ENCODE assay signal across 7 mouse cellular contexts in genomic region chr15:89175411-89176155, GRCm38 (mm10). TPM values are rescaled to one million over a fixed set of nuclear protein-coding genes. Genes with fewer than 3 reads are reported as not detected.
A peak's percentile ranks its signal among the peaks of the same experiment; 100 is the strongest.
DNase-seq lines count a peak whose midpoint lies in the region; ATAC-seq and TF ChIP-seq lines count a peak whose summit lies in the region.

No protein-coding gene starts in this region.

- peak overlapping the region; percentile 41 for H3K27ac ChIP-seq in heart, embryonic 16.5 days (ENCODE audit: low read length)
- peak overlapping the region; percentile 77 for H3K27ac ChIP-seq in lung, postnatal 0 days (ENCODE audit: low read length)
- H3K27ac ChIP-seq in forebrain, embryonic 15.5 days (replicated peaks) = peak overlapping the region; percentile 90; the same call in 1 of the 2 replicates
- peak overlapping the region; percentile 54 for H3K27ac ChIP-seq in stomach, embryonic 16.5 days (ENCODE audit: low read length)

- no peak for ATAC-seq in heart, embryonic 16.5 days (replicated peaks; ENCODE audit: extremely low read depth, insufficient read depth, low FRiP score)
- no peak for ATAC-seq in lung, postnatal 0 days
- ATAC-seq in forebrain, embryonic 15.5 days (replicated peaks) = no peak
- no peak for ATAC-seq in stomach, embryonic 16.5 days (ENCODE audit: insufficient read depth, low FRiP score)

- no peaks in the 10 kb centered on the region for H3K36me3 ChIP-seq in heart, embryonic 16.5 days (ENCODE audit: control insufficient read depth, insufficient read depth)
- no peaks in the 10 kb centered on the region for H3K36me3 ChIP-seq in lung, postnatal 0 days (ENCODE audit: insufficient read depth, low read length)
- no peaks in the 10 kb centered on the region for H3K36me3 ChIP-seq in forebrain, embryonic 15.5 days
- no peaks in the 10 kb centered on the region for H3K36me3 ChIP-seq in stomach, embryonic 16.5 days (ENCODE audit: control insufficient read depth, insufficient read depth, low read length)

- H3K27me3 ChIP-seq in heart, embryonic 16.5 days (ENCODE audit: control insufficient read depth, insufficient read depth, low read length) = no peaks in the 10 kb centered on the region
- H3K27me3 ChIP-seq in lung, postnatal 0 days (replicated peaks; ENCODE audit: insufficient read depth, low read length) = no peaks in the 10 kb centered on the region
- no peaks in the 10 kb centered on the region for H3K27me3 ChIP-seq in forebrain, embryonic 15.5 days
- no peaks in the 10 kb centered on the region for H3K27me3 ChIP-seq in stomach, embryonic 16.5 days (ENCODE audit: control insufficient read depth, insufficient read depth, low read length)

- 54% methylated on average over 13 of the region's 13 CpGs for WGBS in heart, embryonic 16.5 days
- WGBS in lung, postnatal 0 days = 35% methylated on average over 13 of the region's 13 CpGs
- 39% methylated on average over 13 of the region's 13 CpGs for WGBS in lung, adult 2 months
- WGBS in forebrain, embryonic 15.5 days = 60% methylated on average over 13 of the region's 13 CpGs
- 61% methylated on average over 13 of the region's 13 CpGs for WGBS in stomach, embryonic 16.5 days

- no peaks in the 10 kb centered on the region for H3K9me3 ChIP-seq in heart, embryonic 16.5 days (replicated peaks; ENCODE audit: control insufficient read depth, low read length)
- H3K9me3 ChIP-seq in lung, postnatal 0 days (ENCODE audit: low read length) = no peaks in the 10 kb centered on the region
- H3K9me3 ChIP-seq in forebrain, embryonic 15.5 days = no peaks in the 10 kb centered on the region
- no peaks in the 10 kb centered on the region for H3K9me3 ChIP-seq in stomach, embryonic 16.5 days (replicated peaks; ENCODE audit: control insufficient read depth, low read length)

- no peak for DNase-seq in heart, adult 9 months (ENCODE audit: low spot score in 2 of 2)
- DNase-seq in lung, postnatal 0 days (ENCODE audit: low spot score) = peak; percentile 66
- no peak for DNase-seq in lung, adult 2 months
- no peak for DNase-seq in B cell, adult 2 months

- H3K4me2 ChIP-seq in heart, embryonic 16.5 days (ENCODE audit: low read depth, low read length) = no peak overlapping the region
- H3K4me2 ChIP-seq in lung, postnatal 0 days (replicated peaks; ENCODE audit: low read depth, low read length) = no peak overlapping the region
- H3K4me2 ChIP-seq in forebrain, embryonic 15.5 days (replicated peaks) = peak overlapping the region; percentile 98; the same call in 1 of the 2 replicates
- H3K4me2 ChIP-seq in stomach, embryonic 16.5 days (ENCODE audit: low read depth, low read length) = peak overlapping the region; percentile 90; the same call in 1 of the 2 replicates

- H3K4me3 ChIP-seq in heart, embryonic 16.5 days (ENCODE audit: low read length) = no peak overlapping the region
- H3K4me3 ChIP-seq in lung, postnatal 0 days (ENCODE audit: low read depth, low read length) = no peak overlapping the region
- H3K4me3 ChIP-seq in lung, adult 2 months (replicated peaks; ENCODE audit: extremely low read depth, low read depth, low read length) = no peak overlapping the region
- no peak overlapping the region for H3K4me3 ChIP-seq in forebrain, embryonic 15.5 days
- no peak overlapping the region for H3K4me3 ChIP-seq in stomach, embryonic 16.5 days (replicated peaks; ENCODE audit: low read length)

- TF ChIP-seq CTCF in lung, postnatal 0 days (IDR thresholded peaks at IDR 0.05) = no peak
- no peak for TF ChIP-seq CTCF in lung, adult 2 months (IDR thresholded peaks at IDR 0.05; ENCODE audit: insufficient read depth, low read length)

- 0 out of 2 replicates have a peak overlapping the region, but pooled peaks have one; percentile 32 for H3K9ac ChIP-seq in heart, embryonic 16.5 days (ENCODE audit: low read length)
- H3K9ac ChIP-seq in lung, postnatal 0 days (replicated peaks; ENCODE audit: low read depth) = no peak overlapping the region
- no peak overlapping the region for H3K9ac ChIP-seq in forebrain, embryonic 15.5 days (replicated peaks)
- 0 out of 2 replicates have a peak overlapping the region, but pooled peaks have one; percentile 22 for H3K9ac ChIP-seq in stomach, embryonic 16.5 days (ENCODE audit: low read length)

- peaks cover 85% of the 10 kb centered on the region for H3K4me1 ChIP-seq in heart, embryonic 16.5 days (ENCODE audit: control insufficient read depth, insufficient read depth, low read length)
- H3K4me1 ChIP-seq in lung, postnatal 0 days (ENCODE audit: insufficient read depth, low read depth, low read length) = peaks cover 66% of the 10 kb centered on the region
- peaks cover 30% of the 10 kb centered on the region for H3K4me1 ChIP-seq in lung, adult 2 months (ENCODE audit: control insufficient read depth, insufficient read depth, low read length)
- peaks cover 89% of the 10 kb centered on the region for H3K4me1 ChIP-seq in forebrain, embryonic 15.5 days
- H3K4me1 ChIP-seq in stomach, embryonic 16.5 days (ENCODE audit: control insufficient read depth, insufficient read depth, low read length) = peaks cover 70% of the 10 kb centered on the region

- TF ChIP-seq POLR2A in lung, adult 2 months (IDR thresholded peaks at IDR 0.05; ENCODE audit: borderline replicate concordance, extremely low read depth, low read depth, low read length) = no peak

- no peak for TF ChIP-seq EP300 in lung, postnatal 0 days (IDR thresholded peaks at IDR 0.05)

RNA-seq across cellular contexts. Expression of gene Plxnb2, which starts 5.0 kb away (rescaled TPM):
- 91.8 and 104 TPM in 2 replicates for polyA plus RNA-seq in heart, embryonic 16.5 days (2015; fragmentation: Nextera tagmentation; extraction: Ambion mirVana)
- 73.1 and 104 TPM in 2 replicates for polyA plus RNA-seq in lung, postnatal 0 days (2015; fragmentation: Nextera tagmentation; extraction: Ambion mirVana)
- 204 and 210 TPM in 2 replicates for polyA plus RNA-seq in lung, adult 2 months (2012; rRNA removed)
- 113 and 118 TPM in 2 replicates for polyA plus RNA-seq in forebrain, embryonic 15.5 days (2015; fragmentation: Nextera tagmentation; extraction: Ambion mirVana)
- 153 and 178 TPM in 2 replicates for polyA plus RNA-seq in stomach, embryonic 16.5 days (2015; fragmentation: Nextera tagmentation; extraction: Ambion mirVana)

RNA-seq across cellular contexts. Expression of gene Dennd6b, which starts 20.7 kb away (rescaled TPM):
- 18.9 and 19.0 TPM in 2 replicates for polyA plus RNA-seq in heart, embryonic 16.5 days (2015; fragmentation: Nextera tagmentation; extraction: Ambion mirVana)
- polyA plus RNA-seq in lung, postnatal 0 days (2015; fragmentation: Nextera tagmentation; extraction: Ambion mirVana) = 4.4 and 5.0 TPM in 2 replicates
- 15.6 and 17.2 TPM in 2 replicates for polyA plus RNA-seq in lung, adult 2 months (2012; rRNA removed)
- polyA plus RNA-seq in forebrain, embryonic 15.5 days (2015; fragmentation: Nextera tagmentation; extraction: Ambion mirVana) = 58.5 and 62.2 TPM in 2 replicates
- 13.4 and 15.0 TPM in 2 replicates for polyA plus RNA-seq in stomach, embryonic 16.5 days (2015; fragmentation: Nextera tagmentation; extraction: Ambion mirVana)

RNA-seq across cellular contexts. Expression of gene Mapk11, which starts 26.2 kb away (rescaled TPM):
- 3.6 and 4.1 TPM in 2 replicates for polyA plus RNA-seq in heart, embryonic 16.5 days (2015; fragmentation: Nextera tagmentation; extraction: Ambion mirVana)
- polyA plus RNA-seq in lung, postnatal 0 days (2015; fragmentation: Nextera tagmentation; extraction: Ambion mirVana) = 7.4 and 8.5 TPM in 2 replicates
- polyA plus RNA-seq in lung, adult 2 months (2012; rRNA removed) = 13.7 and 14.0 TPM in 2 replicates
- polyA plus RNA-seq in forebrain, embryonic 15.5 days (2015; fragmentation: Nextera tagmentation; extraction: Ambion mirVana) = 42.8 and 42.9 TPM in 2 replicates
- polyA plus RNA-seq in stomach, embryonic 16.5 days (2015; fragmentation: Nextera tagmentation; extraction: Ambion mirVana) = 5.1 and 6.0 TPM in 2 replicates

RNA-seq across cellular contexts. Expression of gene Mapk12, which starts 35.1 kb away (rescaled TPM):
- 17.7 and 18.4 TPM in 2 replicates for polyA plus RNA-seq in heart, embryonic 16.5 days (2015; fragmentation: Nextera tagmentation; extraction: Ambion mirVana)
- 13.0 and 14.4 TPM in 2 replicates for polyA plus RNA-seq in lung, postnatal 0 days (2015; fragmentation: Nextera tagmentation; extraction: Ambion mirVana)
- 28.2 and 32.2 TPM in 2 replicates for polyA plus RNA-seq in lung, adult 2 months (2012; rRNA removed)
- polyA plus RNA-seq in forebrain, embryonic 15.5 days (2015; fragmentation: Nextera tagmentation; extraction: Ambion mirVana) = 5.5 and 5.8 TPM in 2 replicates
- 3.6 and 6.0 TPM in 2 replicates for polyA plus RNA-seq in stomach, embryonic 16.5 days (2015; fragmentation: Nextera tagmentation; extraction: Ambion mirVana)

RNA-seq across cellular contexts. Expression of gene Ppp6r2, which starts 35.8 kb away (rescaled TPM):
- polyA plus RNA-seq in heart, embryonic 16.5 days (2015; fragmentation: Nextera tagmentation; extraction: Ambion mirVana) = 18.2 and 21.3 TPM in 2 replicates
- polyA plus RNA-seq in lung, postnatal 0 days (2015; fragmentation: Nextera tagmentation; extraction: Ambion mirVana) = 22.7 and 24.1 TPM in 2 replicates
- polyA plus RNA-seq in lung, adult 2 months (2012; rRNA removed) = 153 and 372 TPM in 2 replicates
- polyA plus RNA-seq in forebrain, embryonic 15.5 days (2015; fragmentation: Nextera tagmentation; extraction: Ambion mirVana) = 79.8 and 83.6 TPM in 2 replicates
- polyA plus RNA-seq in stomach, embryonic 16.5 days (2015; fragmentation: Nextera tagmentation; extraction: Ambion mirVana) = 20.2 and 24.4 TPM in 2 replicates

Comparison
In these comparisons a context has a peak if more than half of its experiments do, and no peak if none do; other contexts are left out.
1. H3K4me2 ChIP-seq: peak in forebrain, embryonic 15.5 days (single experiment) and stomach, embryonic 16.5 days (single experiment); none in heart, embryonic 16.5 days (single experiment) and lung, postnatal 0 days (single experiment).
2. H3K9ac ChIP-seq: peak in heart, embryonic 16.5 days (single experiment) and stomach, embryonic 16.5 days (single experiment); none in lung, postnatal 0 days (single experiment) and forebrain, embryonic 15.5 days (single experiment).
3. Peak in every context shown above with its lines, with median percentiles within 50 percentile points of each other: H3K27ac ChIP-seq.